ENCODE assay signal across 16 mouse cellular contexts in the genomic region with DNA sequence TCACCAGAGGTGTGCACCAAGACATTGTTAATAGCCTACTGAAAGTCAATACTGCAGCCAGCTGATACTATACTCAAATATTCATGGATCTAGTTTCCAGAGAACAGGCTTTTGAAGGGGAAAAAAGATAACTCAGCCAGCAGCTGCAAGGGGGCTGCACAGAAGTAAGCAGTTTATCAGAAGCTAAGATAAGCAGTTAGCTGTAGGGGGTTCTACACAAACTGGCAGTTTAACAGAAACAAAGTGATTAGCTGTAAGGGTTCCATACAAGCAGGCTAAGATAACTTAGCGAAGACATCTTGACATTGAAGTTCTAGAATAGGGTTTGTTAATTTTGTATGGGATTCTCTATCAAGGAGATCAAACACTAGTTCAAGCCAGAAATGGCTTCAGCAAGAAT.
"Had no signal": no experiment of that assay in that cellular context is flagged by ENCODE, and none has a peak within 500 bp of the region (broad histone marks: within the 10 kb centered on the region; RNA-seq: fewer than 3 reads in every experiment).

No protein-coding gene starts in this region.

- H3K36me3 ChIP-seq: neural tube, embryonic 13.5 days; neural tube, embryonic 15.5 days; stomach, embryonic 15.5 days had no signal

- H3K27me3 ChIP-seq: neural tube, embryonic 13.5 days; neural tube, embryonic 15.5 days; stomach, embryonic 15.5 days had no signal

- H3K27ac ChIP-seq: neural tube, embryonic 13.5 days; neural tube, embryonic 15.5 days; stomach, embryonic 15.5 days; stomach, postnatal 0 days had no signal

- DNase-seq: retina, postnatal 1 day; right cerebral cortex, adult 18-20 months; right cerebral cortex, postnatal 14 days; right cerebral cortex, postnatal 25 days; right cerebral cortex, postnatal 4 days; spleen, adult 18-20 months; thymus, adult 18-20 months; thymus, adult 2 months; thymus, postnatal 14 days; thymus, postnatal 25 days; thymus, postnatal 36 days; thymus, postnatal 4 days had no signal

- H3K9ac ChIP-seq: neural tube, embryonic 13.5 days; neural tube, embryonic 15.5 days; stomach, embryonic 15.5 days had no signal

- H3K4me3 ChIP-seq: neural tube, embryonic 13.5 days; neural tube, embryonic 15.5 days; stomach, embryonic 15.5 days had no signal

- H3K9me3 ChIP-seq: neural tube, embryonic 13.5 days; neural tube, embryonic 15.5 days; stomach, embryonic 15.5 days had no signal

- H3K4me1 ChIP-seq: neural tube, embryonic 13.5 days; neural tube, embryonic 15.5 days; stomach, embryonic 15.5 days had no signal
